Mouse (Mus musculus) limb, embryonic 13.5 days (tissue): ENCODE results near the gene Fmo5. TPM values are rescaled to one million over a fixed set of nuclear protein-coding genes. Genes with fewer than 3 reads are reported as not detected.

ENCODE experiments used
- ATAC-seq: fragments of 200-750 bp; cut with Nextera tagmentation; 2 replicates; pipeline ENCODE4 v1.8.0; 2017; ENCODE audit warnings: low read depth, moderate number of reproducible peaks, moderate TSS enrichment; ENCODE audit not compliant: low FRiP score
- H3K27ac ChIP-seq: fragments of 300-500 bp; sonication (generic); 2 replicates; pipeline ENCODE4 v1.5.1; 2015; ENCODE audit warnings: inconsistent platforms, mild to moderate bottlenecking, moderate library complexity
- H3K27me3 ChIP-seq: fragments of 300-500 bp; sonication (generic); 2 replicates; pipeline ENCODE4 v1.6.1; 2015; ENCODE audit warnings: mild to moderate bottlenecking, inconsistent platforms
- H3K36me3 ChIP-seq: fragments of 300-500 bp; sonication (generic); 2 replicates; pipeline ENCODE4 v1.6.1; 2015; ENCODE audit warnings: inconsistent platforms, mild to moderate bottlenecking, moderate library complexity
- H3K4me1 ChIP-seq: fragments of 300-500 bp; sonication (generic); 2 replicates; pipeline ENCODE4 v1.6.1; 2015; ENCODE audit warnings: inconsistent platforms
- H3K4me2 ChIP-seq: fragments of 300-500 bp; sonication (generic); replicated peaks from 2 replicates; pipeline ENCODE4 v1.6.1; 2015; ENCODE audit warnings: inconsistent platforms, mild to moderate bottlenecking, moderate library complexity
- H3K4me3 ChIP-seq: fragments of 300-500 bp; sonication (generic); 2 replicates; pipeline ENCODE4 v1.5.1; 2015; ENCODE audit warnings: moderate library complexity, mild to moderate bottlenecking, inconsistent platforms
- H3K9ac ChIP-seq: fragments of 300-500 bp; sonication (generic); 2 replicates; pipeline ENCODE4 v1.6.1; 2015; ENCODE audit warnings: mild to moderate bottlenecking, inconsistent platforms
- H3K9me3 ChIP-seq: fragments of 300-500 bp; sonication (generic); 2 replicates; pipeline ENCODE4 v1.6.1; 2016; ENCODE audit warnings: inconsistent platforms
- WGBS: fragments of 180-500 bp; shearing (Covaris S2); methylation state at CpG from one replicate; pipeline ENCODE4 v1.1.7; 2015; 5-methylcytosine and 5-hydroxymethylcytosine counted together
- polyA plus RNA-seq: library from polyadenylated mRNA; unstranded; fragments of >200 nt; fragmentation: Nextera tagmentation; extraction: Ambion mirVana; gene quantifications from 2 replicates; pipeline ENCODE4 v1.2.1, GENCODE M21; 2015

Fmo5 gene
- polyA plus RNA-seq, 1 experiment from 2014 or later = 2.0 TPM

DNA sequence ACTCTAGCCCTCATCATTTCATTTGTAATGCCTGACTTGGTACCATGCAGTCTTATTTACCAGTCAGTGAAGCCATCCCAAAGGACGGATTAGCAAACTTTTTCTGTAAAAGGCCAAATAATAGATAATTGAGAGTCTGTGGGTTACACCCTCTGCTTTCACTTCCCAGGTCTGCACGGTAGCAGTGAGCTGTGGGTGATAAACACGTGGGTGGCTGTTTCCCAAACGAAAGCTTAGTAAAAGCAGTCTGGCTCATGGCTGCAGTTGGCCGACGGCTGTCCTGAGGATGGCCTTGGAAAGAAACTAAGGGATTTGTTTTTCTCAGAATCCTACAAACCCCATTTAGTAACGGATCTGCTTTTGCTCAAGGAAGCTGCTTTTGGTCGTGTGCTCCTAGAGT lies 32.6 kb downstream of the Fmo5 start:
- H3K9ac ChIP-seq = no peak overlapping the region

DNA sequence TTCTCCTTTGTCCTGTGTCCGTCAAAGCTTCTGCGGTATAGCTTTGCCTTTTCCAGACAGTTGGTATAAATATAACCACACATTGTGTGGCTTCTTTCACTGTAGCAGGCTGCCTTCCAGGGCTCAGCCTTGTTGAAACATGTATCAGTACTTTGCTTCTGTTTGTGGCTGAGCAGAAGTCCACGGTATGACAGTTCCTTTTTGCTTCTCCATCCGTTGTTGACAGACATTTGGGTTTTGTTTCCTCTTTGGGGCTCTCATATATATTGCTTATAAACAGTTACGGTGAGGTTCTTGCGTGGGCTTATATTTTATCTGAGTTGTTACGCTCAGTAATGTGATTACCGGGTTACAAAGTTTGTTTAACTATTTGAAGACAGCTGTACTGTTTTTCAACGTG lies 36.9 kb downstream of the Fmo5 start:
- Histone ChIP-seq H3K27ac (no peak overlapping the region), H3K4me3 (no peak overlapping the region), H3K4me1 (peaks cover 19% of the 10 kb centered on the region), H3K36me3 (peaks cover 51% of the 10 kb centered on the region), H3K27me3 (no peaks in the 10 kb centered on the region), H3K9me3 (no peaks in the 10 kb centered on the region), H3K4me2 (no peak overlapping the region), H3K9ac (no peak overlapping the region)
- no peak for ATAC-seq
- 88% methylated on average over 9 of the region's 9 CpGs for WGBS

More for the DNA sequence above, 32.6 kb downstream of the Fmo5 start:
- H3K27me3 ChIP-seq = no peaks in the 10 kb centered on the region
- no peak overlapping the region for H3K4me3 ChIP-seq
- H3K9me3 ChIP-seq = no peaks in the 10 kb centered on the region
- H3K36me3 ChIP-seq = peaks cover 25% of the 10 kb centered on the region
- H3K4me2 ChIP-seq = 0 out of 2 replicates have a peak overlapping the region, but pooled peaks have one; percentile 7
- no peak for ATAC-seq
- WGBS = 46% methylated on average over 8 of the region's 8 CpGs
- H3K27ac ChIP-seq = no peak overlapping the region
- peaks cover 35% of the 10 kb centered on the region for H3K4me1 ChIP-seq

DNA sequence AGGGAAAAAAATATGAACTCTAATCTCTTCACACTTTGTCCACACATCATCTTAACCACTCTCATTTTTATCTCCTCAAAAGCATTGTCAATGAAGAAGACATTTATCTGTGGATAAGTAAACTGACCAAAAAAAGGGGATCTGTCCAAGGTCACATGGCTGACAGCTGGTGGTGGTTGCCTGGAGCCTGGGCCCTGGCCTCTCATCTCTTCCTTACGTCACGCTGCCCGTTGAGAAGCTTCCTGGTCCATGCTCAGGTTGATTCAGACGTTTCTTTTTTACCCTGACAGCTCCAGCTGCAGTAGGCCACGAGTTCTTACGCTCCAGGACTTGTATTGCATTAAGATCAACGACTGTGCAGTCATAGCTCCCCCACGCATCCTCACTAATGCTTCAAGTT lies 37.5 kb downstream of the Fmo5 start:
- ATAC-seq = no peak
- Histone ChIP-seq H3K36me3 (peaks cover 57% of the 10 kb centered on the region), H3K9ac (no peak overlapping the region)

DNA sequence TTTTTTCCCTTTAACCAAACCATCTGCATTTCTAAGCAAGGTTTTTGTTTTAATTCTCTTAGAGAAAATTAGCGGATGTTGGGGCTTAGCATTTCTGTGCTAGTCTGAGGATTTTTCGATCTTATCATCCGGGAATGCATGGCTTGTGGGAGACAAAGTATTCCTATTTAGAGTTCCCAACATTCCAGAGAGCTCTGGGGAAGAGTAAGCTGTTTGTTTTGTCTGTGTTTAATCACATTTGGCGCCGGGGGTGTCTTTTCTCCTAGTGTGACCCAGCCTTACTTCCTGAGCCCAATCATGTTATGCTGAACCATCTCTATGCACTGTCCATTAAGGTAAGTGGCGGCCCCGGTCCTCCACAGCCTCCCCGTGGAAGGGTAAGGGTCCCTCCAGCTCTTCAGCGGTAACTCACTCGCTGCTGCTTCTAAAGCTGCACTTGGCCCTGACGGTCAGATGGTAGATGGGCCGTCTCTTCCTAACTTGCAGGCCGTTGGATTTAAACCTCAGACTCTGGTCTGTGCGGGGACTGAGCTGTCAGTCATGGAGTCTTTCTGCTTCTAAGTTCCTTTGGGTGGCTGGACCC lies 38.6 kb downstream of the Fmo5 start:
- Histone ChIP-seq H3K9me3 (no peaks in the 10 kb centered on the region), H3K4me1 (peaks cover 3% of the 10 kb centered on the region), H3K36me3 (peaks cover 57% of the 10 kb centered on the region), H3K27me3 (no peaks in the 10 kb centered on the region), H3K27ac (no peak overlapping the region), H3K4me2 (no peak overlapping the region), H3K9ac (no peak overlapping the region), H3K4me3 (no peak overlapping the region)
- 89% methylated on average over 14 of the region's 14 CpGs for WGBS
- ATAC-seq = no peak

More for the DNA sequence above, 37.5 kb downstream of the Fmo5 start:
- Histone ChIP-seq H3K4me2 (no peak overlapping the region), H3K4me3 (no peak overlapping the region), H3K27ac (no peak overlapping the region), H3K27me3 (no peaks in the 10 kb centered on the region), H3K4me1 (peaks cover 13% of the 10 kb centered on the region), H3K9me3 (no peaks in the 10 kb centered on the region)
- WGBS = 88% methylated on average over 8 of the region's 8 CpGs

DNA sequence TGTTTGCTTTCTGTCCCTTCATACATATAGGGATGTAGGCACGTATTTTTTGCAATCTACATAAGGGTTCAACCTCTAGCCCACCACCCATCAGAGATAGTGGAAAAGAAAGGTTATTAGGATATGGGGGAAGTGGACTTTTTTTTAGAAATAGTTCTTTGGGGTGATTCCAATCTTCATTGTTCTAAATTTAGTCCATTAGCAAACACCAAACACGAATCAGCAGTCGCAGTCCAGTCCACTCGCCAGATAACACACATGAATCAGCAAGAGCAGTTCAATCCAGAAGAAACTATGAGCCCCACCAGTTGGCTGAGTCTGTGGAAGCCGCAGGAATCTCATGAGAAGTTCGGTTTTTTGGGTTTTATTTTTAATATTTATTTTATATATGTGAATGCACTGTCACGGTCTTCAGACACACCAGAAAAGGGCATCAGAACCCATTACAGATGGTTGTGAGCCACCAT lies 46.1 kb downstream of the Fmo5 start, which contains the start of gene Gm17651:
Gene Gm17651, minus strand, starts transcription at position 51 of the 467 bp plus-strand sequence.
- Histone ChIP-seq H3K9me3 (no peaks in the 10 kb centered on the region), H3K4me2 (no peak within 1 kb of the TSS), H3K9ac (no peak within 1 kb of the TSS), H3K36me3 (peaks cover 16% of the 10 kb centered on the region), H3K4me1 (no peaks in the 10 kb centered on the region), H3K27me3 (peaks cover 6% of the 10 kb centered on the region; the same call in 1 of the 2 replicates), H3K27ac (no peak within 1 kb of the TSS), H3K4me3 (no peak within 1 kb of the TSS)
- no peak for ATAC-seq
- WGBS = 92% methylated on average over 7 of the region's 7 CpGs

DNA sequence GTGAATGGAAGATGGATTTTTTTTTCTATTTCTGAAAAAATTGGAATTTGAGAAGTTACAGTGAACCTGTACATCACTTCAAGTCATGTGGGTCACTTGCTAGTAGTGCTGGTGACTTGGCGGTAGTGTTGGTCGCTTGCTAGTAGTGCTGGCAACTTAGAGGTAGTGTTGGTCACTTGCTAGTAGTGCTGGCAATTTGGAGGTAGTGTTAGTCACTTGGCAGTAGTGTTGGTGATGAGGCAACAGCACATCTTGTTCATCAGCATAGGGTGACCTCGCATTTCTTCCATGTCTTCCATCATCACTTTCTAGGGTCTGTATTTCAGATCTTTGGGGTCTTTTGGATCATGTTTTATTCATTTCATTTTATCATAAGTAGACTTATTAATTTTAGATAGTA lies 47.5 kb downstream of the Fmo5 start:
- peaks cover 9% of the 10 kb centered on the region; the same call in 1 of the 2 replicates for H3K27me3 ChIP-seq
- no peak overlapping the region for H3K27ac ChIP-seq
- H3K36me3 ChIP-seq = peaks cover 3% of the 10 kb centered on the region
- H3K4me2 ChIP-seq = no peak overlapping the region
- H3K4me1 ChIP-seq = peaks cover 5% of the 10 kb centered on the region; the same call in 1 of the 2 replicates
- no peak overlapping the region for H3K9ac ChIP-seq
- no peak for ATAC-seq
- WGBS = 92% methylated on average over 3 of the region's 3 CpGs
- H3K9me3 ChIP-seq = no peaks in the 10 kb centered on the region
- no peak overlapping the region for H3K4me3 ChIP-seq

DNA sequence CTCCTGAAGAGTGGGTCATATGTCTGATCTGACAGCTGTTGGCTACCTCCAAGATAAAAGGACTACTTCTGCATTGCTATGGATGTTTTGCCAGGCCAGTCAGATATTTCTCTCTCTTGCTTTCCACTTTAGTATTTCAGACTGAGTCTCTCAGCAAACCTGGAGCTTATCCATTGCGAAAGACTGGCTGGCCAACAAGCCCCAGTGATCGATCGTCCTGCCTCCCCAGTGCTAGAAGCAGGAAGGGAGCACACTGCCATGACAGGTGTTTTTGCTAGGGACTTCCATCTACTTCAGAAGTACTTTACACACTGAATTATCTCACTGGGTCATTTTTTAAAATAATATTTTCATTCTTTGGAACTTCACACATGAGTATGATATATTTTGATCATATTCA lies 49.8 kb downstream of the Fmo5 start:
- Histone ChIP-seq H3K9me3 (no peaks in the 10 kb centered on the region), H3K4me2 (no peak overlapping the region), H3K4me1 (peaks cover 15% of the 10 kb centered on the region), H3K9ac (no peak overlapping the region), H3K4me3 (no peak overlapping the region), H3K27me3 (peaks cover 21% of the 10 kb centered on the region; the same call in 1 of the 2 replicates), H3K36me3 (no peaks in the 10 kb centered on the region), H3K27ac (no peak overlapping the region)
- ATAC-seq = no peak
- 96% methylated on average over 3 of the region's 3 CpGs for WGBS

DNA sequence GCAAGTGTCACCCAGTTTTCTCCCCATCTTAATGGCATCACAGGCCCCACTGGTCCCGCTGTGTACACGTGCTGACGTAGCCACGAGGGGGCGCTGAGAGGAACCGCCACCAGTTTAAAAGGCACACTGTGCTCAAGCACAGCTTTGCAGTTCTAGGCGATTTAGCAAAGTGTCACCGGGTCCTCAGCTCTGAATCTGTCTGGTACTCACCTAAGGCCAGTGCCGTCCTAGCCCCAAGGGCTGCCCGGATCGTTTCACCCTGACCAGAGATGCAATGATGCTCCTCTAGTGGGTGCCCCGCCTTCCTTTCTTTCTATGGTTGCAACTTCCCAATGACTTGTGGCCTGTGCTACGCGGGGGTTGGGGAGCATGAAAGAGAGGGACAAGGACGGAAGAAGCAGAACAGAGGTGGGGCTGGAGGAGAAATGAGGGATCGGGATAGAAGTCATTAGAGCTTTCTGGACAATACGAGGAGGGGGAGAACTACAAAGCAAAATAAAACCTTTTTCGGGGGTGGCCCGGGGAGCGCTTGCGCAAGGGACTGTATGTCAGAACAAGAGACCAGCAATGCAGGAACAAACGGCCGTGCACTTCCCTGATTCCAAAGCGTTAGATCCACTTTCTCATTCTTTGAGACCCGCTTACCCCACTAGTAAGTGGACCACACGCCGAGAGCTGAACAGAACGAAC lies 52.2 kb downstream of the Fmo5 start:
- 1% methylated on average over 28 of the region's 28 CpGs for WGBS
- Histone ChIP-seq H3K27ac (no peak overlapping the region), H3K27me3 (peaks cover 34% of the 10 kb centered on the region), H3K9ac (peak overlapping the region; percentile 60; the same call in 1 of the 2 replicates), H3K36me3 (no peaks in the 10 kb centered on the region), H3K4me2 (peak overlapping the region; percentile 74), H3K4me3 (peak overlapping the region; percentile 43), H3K9me3 (no peaks in the 10 kb centered on the region), H3K4me1 (peaks cover 16% of the 10 kb centered on the region)
- peak; percentile 74 for ATAC-seq

DNA sequence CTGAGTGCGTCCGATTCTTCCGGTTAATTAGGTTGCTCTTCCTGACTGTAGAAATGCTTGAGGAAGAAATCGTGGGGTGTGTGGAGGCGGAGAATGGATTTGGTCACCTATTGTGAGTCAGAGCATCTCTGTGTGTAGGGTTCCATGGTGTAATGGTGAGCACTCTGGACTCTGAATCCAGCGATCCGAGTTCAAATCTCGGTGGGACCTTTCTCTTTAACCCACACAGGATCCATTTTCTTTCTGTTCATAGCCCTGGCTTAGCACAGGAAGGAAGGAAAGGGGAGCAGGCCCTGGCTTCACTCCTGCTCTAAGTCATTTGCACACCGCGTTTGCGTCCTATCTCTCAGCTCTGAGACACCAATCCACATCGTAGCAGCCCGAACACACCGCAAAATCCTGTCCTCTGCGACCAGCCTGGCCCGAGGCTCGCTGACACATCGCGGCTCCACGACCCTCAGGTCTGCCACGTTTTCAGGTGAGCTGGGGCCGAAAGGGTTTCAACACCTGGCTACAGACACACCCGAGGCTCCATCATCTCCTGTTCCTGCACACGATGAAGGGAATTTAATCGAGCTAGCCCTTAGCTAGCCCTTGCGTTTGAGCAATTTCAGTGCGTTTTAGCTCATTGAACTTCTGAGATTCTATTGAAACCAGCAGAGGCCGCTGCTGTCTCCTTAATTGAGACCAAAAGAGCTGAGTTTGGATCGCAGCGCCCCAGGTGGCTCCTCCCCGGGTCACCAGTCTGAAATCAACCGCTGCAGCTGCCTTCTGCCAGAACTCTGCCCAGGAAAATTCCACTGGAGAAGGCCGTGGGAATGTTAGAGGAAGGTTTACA lies 52.9 kb downstream of the Fmo5 start:
- Histone ChIP-seq H3K4me1 (peaks cover 16% of the 10 kb centered on the region), H3K4me2 (peak overlapping the region; percentile 74), H3K27ac (no peak overlapping the region), H3K27me3 (peaks cover 39% of the 10 kb centered on the region), H3K36me3 (no peaks in the 10 kb centered on the region), H3K4me3 (peak overlapping the region; percentile 43), H3K9ac (peak overlapping the region; percentile 60), H3K9me3 (no peaks in the 10 kb centered on the region)
- WGBS = 1% methylated on average over 33 of the region's 33 CpGs
- peak; percentile 35; the same call in 1 of the 2 replicates for ATAC-seq

DNA sequence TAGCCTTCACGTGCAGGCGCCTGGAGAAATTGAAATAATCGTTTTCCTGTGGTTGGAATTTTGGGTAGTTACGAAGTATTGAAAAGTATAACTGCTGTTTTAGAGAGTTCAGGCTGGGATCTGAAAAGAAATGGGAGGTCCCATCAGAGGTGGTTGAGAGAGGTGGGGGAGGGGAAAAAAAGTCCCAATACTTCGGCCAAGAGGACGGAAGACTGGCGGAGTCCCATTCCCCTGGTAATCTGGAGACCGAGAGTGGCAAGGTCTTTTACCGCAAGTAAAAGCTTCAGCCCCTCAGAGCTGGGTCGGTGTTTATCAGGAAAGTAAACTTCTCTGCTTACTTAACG lies 53.5 kb downstream of the Fmo5 start:
- Histone ChIP-seq H3K4me1 (peaks cover 16% of the 10 kb centered on the region), H3K4me2 (peak overlapping the region; percentile 74), H3K4me3 (peak overlapping the region; percentile 43), H3K9ac (peak overlapping the region; percentile 19; the same call in 1 of the 2 replicates), H3K36me3 (no peaks in the 10 kb centered on the region), H3K9me3 (no peaks in the 10 kb centered on the region), H3K27me3 (peaks cover 39% of the 10 kb centered on the region), H3K27ac (no peak overlapping the region)
- 0 out of 2 replicates have a peak, but pooled peaks have one; percentile 2 for ATAC-seq
- 3% methylated on average over 11 of the region's 11 CpGs for WGBS

DNA sequence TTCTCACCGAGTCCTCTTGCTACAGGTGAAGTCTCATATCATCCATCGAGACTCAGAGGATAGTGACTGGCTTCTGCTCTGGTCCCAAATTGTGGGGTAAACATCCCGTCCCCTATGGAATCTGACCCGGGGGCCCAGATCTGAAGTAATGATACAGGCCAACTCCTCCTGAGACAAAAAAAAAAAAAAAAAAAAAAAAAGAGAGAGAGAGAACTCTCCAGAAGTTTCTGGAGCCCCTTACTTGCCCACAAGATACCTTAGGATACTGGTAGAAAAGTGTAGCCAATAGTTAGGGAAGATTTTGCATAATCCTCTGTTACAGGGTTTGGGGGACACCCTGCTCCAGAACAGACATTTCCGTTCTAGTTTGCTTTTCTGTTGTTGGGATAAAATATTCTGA lies 54.0 kb downstream of the Fmo5 start:
- H3K4me1 ChIP-seq = peaks cover 16% of the 10 kb centered on the region
- peak overlapping the region; percentile 43 for H3K4me3 ChIP-seq
- H3K4me2 ChIP-seq = peak overlapping the region; percentile 74
- no peak for ATAC-seq
- no peaks in the 10 kb centered on the region for H3K9me3 ChIP-seq
- no peaks in the 10 kb centered on the region for H3K36me3 ChIP-seq
- H3K27me3 ChIP-seq = peaks cover 39% of the 10 kb centered on the region
- H3K27ac ChIP-seq = no peak overlapping the region
- WGBS = 18% methylated on average over 5 of the region's 5 CpGs
- no peak overlapping the region for H3K9ac ChIP-seq
